Mouse (Mus musculus) lung, postnatal 0 days (tissue): ENCODE measurements around the gene Gmfg. TPM values are rescaled to one million over a fixed set of nuclear protein-coding genes. Genes with fewer than 3 reads are reported as not detected.

Experiments
- ATAC-seq: fragments of 200-750 bp; cut with Nextera tagmentation; 2 replicates; pipeline ENCODE4 v1.8.0; 2017; ENCODE audit warnings: moderate library complexity
- DNase-seq: peaks from one replicate; pipeline ENCODE4 v3.0.0-alpha.2; 2016; ENCODE audit warnings: low spot score
- H3K27ac ChIP-seq: fragments of 300-500 bp; sonication (generic); 2 replicates; pipeline ENCODE4 v1.5.1; 2014; ENCODE audit warnings: antibody characterized with exemption, mild to moderate bottlenecking, low read length, mixed read lengths
- H3K27me3 ChIP-seq: fragments of 300-500 bp; sonication (generic); replicated peaks from 2 replicates; pipeline ENCODE4 v1.6.1; 2014; ENCODE audit warnings: low read length, mixed read lengths; ENCODE audit not compliant: insufficient read depth
- H3K36me3 ChIP-seq: fragments of 300-500 bp; sonication (generic); 2 replicates; pipeline ENCODE4 v1.6.1; 2014; ENCODE audit warnings: low read length, mixed read lengths; ENCODE audit not compliant: insufficient read depth
- H3K4me1 ChIP-seq: fragments of 300-500 bp; sonication (generic); 2 replicates; pipeline ENCODE4 v1.6.1; 2014; ENCODE audit warnings: antibody characterized with exemption, low read depth, low read length, mixed read lengths; ENCODE audit not compliant: insufficient read depth
- H3K4me2 ChIP-seq: fragments of 300-500 bp; sonication (generic); replicated peaks from 2 replicates; pipeline ENCODE4 v1.6.1; 2014; ENCODE audit warnings: low read depth, mild to moderate bottlenecking, low read length, moderate library complexity, mixed read lengths
- H3K4me3 ChIP-seq: fragments of 300-500 bp; sonication (generic); 2 replicates; pipeline ENCODE4 v1.5.1; 2014; ENCODE audit warnings: low read depth, low read length
- H3K9ac ChIP-seq: fragments of 300-500 bp; sonication (generic); replicated peaks from 2 replicates; pipeline ENCODE4 v1.6.1; 2014; ENCODE audit warnings: low read depth, mild to moderate bottlenecking
- H3K9me3 ChIP-seq: fragments of 300-500 bp; sonication (generic); 2 replicates; pipeline ENCODE4 v1.6.1; 2016; ENCODE audit warnings: low read length, mixed read lengths
- CTCF ChIP-seq: IDR thresholded peaks from 2 replicates; pipeline ENCODE4 v1.5.1; 2016; ENCODE audit warnings: antibody characterized with exemption, mild to moderate bottlenecking
- EP300 ChIP-seq: IDR thresholded peaks from 2 replicates; pipeline ENCODE4 v1.6.1; 2016; ENCODE audit warnings: antibody characterized with exemption, mild to moderate bottlenecking, control low read depth
- WGBS: fragments of 180-500 bp; shearing (Covaris S2); extraction: QIAGEN DNeasy Blood & Tissue Kit; methylation state at CpG from one replicate; pipeline ENCODE4 v1.1.7; 2014; 5-methylcytosine and 5-hydroxymethylcytosine counted together
- polyA plus RNA-seq: library from polyadenylated mRNA; unstranded; fragments of >200 nt; fragmentation: Nextera tagmentation; extraction: Ambion mirVana; gene quantifications from 2 replicates; pipeline ENCODE4 v1.2.1, GENCODE M21; 2015

Gmfg gene
- polyA plus RNA-seq, 1 experiment from 2014 or later = 81.0 TPM

GRCm38 (mm10) chr7:28451531-28452360 lies 14.5 kb downstream of the Gmfg start, which contains the start of gene Lrfn1:
TSS of gene Lrfn1 (plus strand) at chr7:28451980.
- peak within 1 kb of the TSS; percentile 99 for H3K4me2 ChIP-seq
- no peaks in the 10 kb centered on the region for H3K4me1 ChIP-seq
- ATAC-seq = peak; percentile 78
- 2% methylated on average over 6 of the region's 97 CpGs for WGBS
- H3K4me3 ChIP-seq = peak within 1 kb of the TSS; percentile 63
- no peak for DNase-seq
- no peaks in the 10 kb centered on the region for H3K36me3 ChIP-seq
- H3K27me3 ChIP-seq = no peaks in the 10 kb centered on the region
- H3K9me3 ChIP-seq = no peaks in the 10 kb centered on the region
- TF ChIP-seq EP300 (no peak), CTCF (no peak)
- peak within 1 kb of the TSS; percentile 41 for H3K9ac ChIP-seq
- H3K27ac ChIP-seq = no peak within 1 kb of the TSS

DNA sequence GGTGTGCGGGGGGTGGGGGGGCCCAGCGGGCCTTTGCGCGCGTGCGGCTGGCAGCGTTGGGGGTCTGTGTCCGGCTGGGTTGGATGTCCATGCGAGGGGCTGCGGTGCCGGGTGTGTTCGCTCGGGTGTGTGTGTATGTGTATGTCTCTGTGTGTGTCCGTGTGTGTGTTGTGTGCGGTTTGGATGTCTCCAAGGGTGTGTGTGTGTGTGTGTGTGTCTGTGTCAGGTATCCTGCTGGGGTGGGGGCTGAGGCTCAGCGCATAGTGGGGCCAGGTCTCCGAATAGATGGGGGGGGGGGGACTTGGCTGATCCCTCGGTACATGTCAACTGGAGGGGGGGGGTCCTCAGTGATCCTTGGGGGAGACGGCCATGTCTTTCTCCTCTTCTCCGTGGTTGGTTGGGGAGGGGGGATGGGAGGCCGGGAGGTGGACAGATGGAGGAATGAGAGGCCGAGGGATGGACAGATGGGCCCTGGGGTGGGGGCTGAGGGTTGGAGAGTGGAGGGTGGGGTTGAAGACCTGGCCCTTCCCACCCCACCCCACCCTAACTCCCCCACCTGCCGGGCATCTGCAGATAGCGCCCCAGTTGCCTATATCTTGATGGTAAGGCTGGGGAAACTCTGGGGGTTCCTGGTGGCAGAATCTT lies 15.2 kb downstream of the Gmfg start:
- Histone ChIP-seq H3K9ac (peak overlapping the region; percentile 41), H3K4me2 (peak overlapping the region; percentile 99), H3K27ac (no peak overlapping the region), H3K4me3 (peak overlapping the region; percentile 63), H3K36me3 (no peaks in the 10 kb centered on the region), H3K4me1 (no peaks in the 10 kb centered on the region), H3K9me3 (no peaks in the 10 kb centered on the region), H3K27me3 (no peaks in the 10 kb centered on the region)
- 3% methylated on average over 17 of the region's 24 CpGs for WGBS
- no peak for TF ChIP-seq EP300
- no peak for DNase-seq
- peak; percentile 31 for ATAC-seq

GRCm38 (mm10) chr7:28460361-28460760 lies 23.1 kb downstream of the Gmfg start:
- no peaks in the 10 kb centered on the region for H3K9me3 ChIP-seq
- H3K4me3 ChIP-seq = no peak overlapping the region
- H3K4me1 ChIP-seq = no peaks in the 10 kb centered on the region
- H3K4me2 ChIP-seq = no peak overlapping the region
- H3K36me3 ChIP-seq = 0 out of 2 replicates have a peak, but pooled peaks cover 9% of the 10 kb centered on the region
- no peaks in the 10 kb centered on the region for H3K27me3 ChIP-seq
- H3K27ac ChIP-seq = no peak overlapping the region
- ATAC-seq = no peak
- DNase-seq = no peak
- no peak overlapping the region for H3K9ac ChIP-seq
- WGBS = 97% methylated on average over 4 of the region's 5 CpGs
- TF ChIP-seq EP300 (no peak), CTCF (no peak)

GRCm38 (mm10) chr7:28462769-28463168 lies 25.5 kb downstream of the Gmfg start:
- Histone ChIP-seq H3K4me3 (no peak overlapping the region), H3K4me2 (no peak overlapping the region), H3K27ac (no peak overlapping the region), H3K36me3 (0 out of 2 replicates have a peak, but pooled peaks cover 9% of the 10 kb centered on the region), H3K4me1 (0 out of 2 replicates have a peak, but pooled peaks cover 2% of the 10 kb centered on the region), H3K27me3 (no peaks in the 10 kb centered on the region), H3K9me3 (no peaks in the 10 kb centered on the region), H3K9ac (no peak overlapping the region)
- TF ChIP-seq EP300 (no peak), CTCF (no peak)
- DNase-seq = no peak
- ATAC-seq = no peak
- WGBS = 86% methylated on average over 2 of the region's 2 CpGs

GRCm38 (mm10) chr7:28464416-28465212 lies 27.4 kb downstream of the Gmfg start:
- no peak overlapping the region for H3K27ac ChIP-seq
- DNase-seq (peak; percentile 87), ATAC-seq (peak; percentile 84)
- 0 out of 2 replicates have a peak, but pooled peaks cover under 1% of the 10 kb centered on the region for H3K36me3 ChIP-seq
- H3K9ac ChIP-seq = no peak overlapping the region
- no peak overlapping the region for H3K4me3 ChIP-seq
- H3K27me3 ChIP-seq = no peaks in the 10 kb centered on the region
- H3K4me2 ChIP-seq = no peak overlapping the region
- WGBS = 58% methylated on average over 10 of the region's 10 CpGs
- TF ChIP-seq CTCF (no peak), EP300 (no peak)
- no peaks in the 10 kb centered on the region for H3K9me3 ChIP-seq
- H3K4me1 ChIP-seq = 0 out of 2 replicates have a peak, but pooled peaks cover 2% of the 10 kb centered on the region
